Mouse (Mus musculus) kidney, adult 2 months (tissue): ENCODE measurements around the gene Wwc2.

Experiments
- CTCF ChIP-seq: fragments of 200-500 bp; conservative IDR thresholded peaks from 2 replicates; pipeline ENCODE4 v1.5.1; 2011; ENCODE audit warnings: low read depth, mild to moderate bottlenecking, control low read depth, low read length, moderate library complexity, mixed read lengths; ENCODE audit not compliant: insufficient read depth, insufficient read length
- POLR2A ChIP-seq: fragments of 200-500 bp; IDR thresholded peaks from one replicate; pipeline ENCODE4 v1.6.1; 2011; ENCODE audit warnings: low read depth, low read length, control low read depth

GRCm38 (mm10) chr8:48008936-48009335, 18.2 kb upstream of the Wwc2 start:
- no peak for TF ChIP-seq POLR2A
- no peak for TF ChIP-seq CTCF
